10 mouse cellular contexts compared by ENCODE assay signal in the genomic region with DNA sequence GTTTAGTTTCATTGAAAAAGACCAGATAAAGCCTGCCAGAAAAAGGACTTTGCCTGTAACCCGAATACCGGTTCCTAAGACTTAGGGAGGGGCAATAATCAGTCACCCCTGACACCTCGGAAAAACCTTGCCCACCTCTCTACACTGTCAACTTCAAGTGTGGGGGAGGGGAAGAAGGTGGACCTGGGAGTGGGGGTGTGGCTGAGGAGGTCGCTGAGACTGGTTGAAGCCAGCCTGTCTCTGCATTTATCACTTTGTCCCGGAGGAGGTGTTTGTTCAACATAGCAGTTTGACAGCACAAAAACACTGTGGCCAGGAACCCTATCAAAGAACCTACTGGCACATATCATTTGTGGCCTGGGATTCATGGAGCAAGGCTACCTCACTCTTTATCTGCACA. TPM values are rescaled to one million over a fixed set of nuclear protein-coding genes. Genes with fewer than 3 reads are reported as not detected.
A peak's percentile ranks its signal among the peaks of the same experiment; 100 is the strongest.
DNase-seq lines count a peak whose midpoint lies in the region; ATAC-seq and TF ChIP-seq lines count a peak whose summit lies in the region.
"Had no signal": no experiment of that assay in that cellular context is flagged by ENCODE, and none has a peak within 500 bp of the region (broad histone marks: within the 10 kb centered on the region; RNA-seq: fewer than 3 reads in every experiment).

No protein-coding gene starts in this region.

- peak overlapping the region; percentile 89 for H3K27ac ChIP-seq in layer of hippocampus, adult 2 months
- H3K27ac ChIP-seq in embryonic facial prominence, embryonic 14.5 days (replicated peaks; ENCODE audit: low read depth, low read length) = no peak overlapping the region
- 0 out of 2 replicates have a peak overlapping the region, but pooled peaks have one; percentile 45 for H3K27ac ChIP-seq in midbrain, embryonic 14.5 days (replicated peaks; ENCODE audit: low read depth, low read length)

- H3K36me3 ChIP-seq in embryonic facial prominence, embryonic 14.5 days (ENCODE audit: control insufficient read depth, insufficient read depth, low read length) = peaks cover 14% of the 10 kb centered on the region; the same call in 1 of the 2 replicates
- no peaks in the 10 kb centered on the region for H3K36me3 ChIP-seq in midbrain, embryonic 14.5 days (ENCODE audit: control insufficient read depth, insufficient read depth, low read length)

- no peaks in the 10 kb centered on the region for H3K27me3 ChIP-seq in embryonic facial prominence, embryonic 14.5 days (replicated peaks; ENCODE audit: control insufficient read depth, insufficient read depth, low read length)
- H3K27me3 ChIP-seq in midbrain, embryonic 14.5 days (ENCODE audit: control insufficient read depth, insufficient read depth, low read length) = no peaks in the 10 kb centered on the region
- H3K27me3 ChIP-seq: Patski had no signal

- no peak for TF ChIP-seq CTCF in layer of hippocampus, adult 2 months (conservative IDR thresholded peaks at IDR 0.05)

- 0 out of 2 replicates have a peak overlapping the region, but pooled peaks have one; percentile 10 for H3K4me2 ChIP-seq in embryonic facial prominence, embryonic 14.5 days (ENCODE audit: low read depth, low read length)
- no peak overlapping the region; the same call in 1 of the 2 replicates for H3K4me2 ChIP-seq in midbrain, embryonic 14.5 days (ENCODE audit: low read length)

- peak overlapping the region; percentile 14 for H3K4me3 ChIP-seq in layer of hippocampus, adult 2 months
- no peak overlapping the region for H3K4me3 ChIP-seq in embryonic facial prominence, embryonic 14.5 days (ENCODE audit: low read depth, low read length)
- H3K4me3 ChIP-seq in midbrain, embryonic 14.5 days (replicated peaks; ENCODE audit: low read depth, low read length) = no peak overlapping the region

- peak in 1 of 2 experiments; percentile 11 for DNase-seq in layer of hippocampus, adult 2 months (ENCODE audit: low spot score in 2 of 2)
- DNase-seq in layer of hippocampus, adult 11-12 months (ENCODE audit: low spot score) = no peak
- no peak for DNase-seq in embryonic facial prominence, embryonic 14.5 days (ENCODE audit: low spot score)
- peak; percentile 54 for DNase-seq in kidney, adult 18-20 months
- no peak for DNase-seq in midbrain, embryonic 14.5 days
- no peak for DNase-seq in cerebellum, adult 18-20 months
- no peak for DNase-seq in frontal cortex, postnatal 14 days (ENCODE audit: low spot score in 2 of 2)
- DNase-seq in spleen, postnatal 10 days (ENCODE audit: low spot score in 2 of 2) = no peak
- DNase-seq: cerebellum, postnatal 36 days had no signal

- ATAC-seq in embryonic facial prominence, embryonic 14.5 days (ENCODE audit: low read depth) = no peak
- no peak for ATAC-seq in midbrain, embryonic 14.5 days (ENCODE audit: low FRiP score, low TSS enrichment)
- ATAC-seq: Patski had no signal

- H3K9ac ChIP-seq in embryonic facial prominence, embryonic 14.5 days (ENCODE audit: low read depth, low read length) = no peak overlapping the region
- H3K9ac ChIP-seq in midbrain, embryonic 14.5 days (replicated peaks; ENCODE audit: low read length) = no peak overlapping the region

- H3K9me3 ChIP-seq in embryonic facial prominence, embryonic 14.5 days (ENCODE audit: control insufficient read depth, low read length) = no peaks in the 10 kb centered on the region
- no peaks in the 10 kb centered on the region for H3K9me3 ChIP-seq in midbrain, embryonic 14.5 days (ENCODE audit: control insufficient read depth, low read length)

- 22% methylated on average over 5 of the region's 5 CpGs for WGBS in embryonic facial prominence, embryonic 14.5 days
- WGBS in midbrain, embryonic 14.5 days = 4% methylated on average over 5 of the region's 5 CpGs

- peaks cover 18% of the 10 kb centered on the region; the same call in 1 of the 2 replicates for H3K4me1 ChIP-seq in embryonic facial prominence, embryonic 14.5 days (ENCODE audit: control insufficient read depth, insufficient read depth, low read length)
- H3K4me1 ChIP-seq in midbrain, embryonic 14.5 days (ENCODE audit: control insufficient read depth, insufficient read depth, low read length) = peaks cover 84% of the 10 kb centered on the region

RNA-seq across cellular contexts. Expression of gene Zeb2, which starts 19.2 kb away (rescaled TPM):
- total RNA-seq in layer of hippocampus, adult 2 months (2021) = 100 to 1,000 TPM; 430 to 443 TPM
- 49.0 and 49.5 TPM in 2 replicates for polyA plus RNA-seq in embryonic facial prominence, embryonic 14.5 days (2014; fragmentation: Nextera tagmentation; extraction: Ambion mirVana)
- 25.5 and 32.3 TPM in 2 replicates for polyA plus RNA-seq in midbrain, embryonic 14.5 days (2014; fragmentation: Nextera tagmentation; extraction: Ambion mirVana)
